Mouse (Mus musculus): ENCODE data around the gene Hoxb5. TPM values are rescaled to one million over a fixed set of nuclear protein-coding genes. Genes with fewer than 3 reads are reported as not detected.

Hoxb5 gene
- polyA plus RNA-seq, 1 experiment from 2014 or later = 0.37 TPM

DNA sequence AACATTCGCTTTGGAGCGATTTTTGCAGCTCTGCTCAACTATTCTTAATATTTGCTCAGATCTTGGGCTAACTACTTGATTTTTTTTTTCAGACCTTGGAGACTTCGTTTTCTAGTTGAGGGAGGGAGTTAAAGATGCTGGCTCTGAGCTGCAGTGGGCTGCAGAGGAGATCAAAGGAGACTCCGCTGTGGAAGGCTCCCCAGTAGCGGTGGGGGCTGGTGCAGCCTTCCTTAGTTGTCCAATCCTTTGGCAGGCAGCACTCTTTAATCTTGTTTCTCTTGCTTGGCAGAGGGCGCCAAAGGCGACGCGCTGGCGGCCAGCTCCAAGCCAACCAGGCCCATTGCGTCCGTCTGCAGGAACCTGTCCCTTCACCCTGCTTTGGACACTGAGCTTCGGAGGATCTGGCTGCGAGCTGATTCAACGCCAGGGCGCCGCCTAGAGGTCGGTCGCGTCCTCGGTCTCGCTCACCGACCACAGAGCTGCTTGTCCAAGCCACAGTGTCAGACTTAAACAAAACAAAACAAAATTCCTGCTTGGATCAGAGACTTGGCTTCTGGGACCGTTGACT lies 41.7 kb upstream of the Hoxb5 start:
- H3K36me3 ChIP-seq (ENCODE audit: control insufficient read depth, insufficient read depth) = no peaks in the 10 kb centered on the region
- no peak for ATAC-seq (ENCODE audit: low read depth)
- H3K27ac ChIP-seq (ENCODE audit: low read length) = no peak overlapping the region
- no peak overlapping the region for H3K4me3 ChIP-seq (ENCODE audit: low read depth, low read length)
- no peak overlapping the region for H3K4me2 ChIP-seq (ENCODE audit: low read depth, low read length)
- H3K9ac ChIP-seq (ENCODE audit: low read depth, low read length) = no peak overlapping the region
- H3K9me3 ChIP-seq (replicated peaks; ENCODE audit: control insufficient read depth, low read length) = no peaks in the 10 kb centered on the region
- WGBS (ENCODE audit: insufficient replicate concordance) = 5% methylated on average over 24 of the region's 24 CpGs
- H3K4me1 ChIP-seq (ENCODE audit: control insufficient read depth, low read depth, low read length) = no peaks in the 10 kb centered on the region
- peaks cover 94% of the 10 kb centered on the region for H3K27me3 ChIP-seq (ENCODE audit: control insufficient read depth, insufficient read depth, low read depth, low read length)

DNA sequence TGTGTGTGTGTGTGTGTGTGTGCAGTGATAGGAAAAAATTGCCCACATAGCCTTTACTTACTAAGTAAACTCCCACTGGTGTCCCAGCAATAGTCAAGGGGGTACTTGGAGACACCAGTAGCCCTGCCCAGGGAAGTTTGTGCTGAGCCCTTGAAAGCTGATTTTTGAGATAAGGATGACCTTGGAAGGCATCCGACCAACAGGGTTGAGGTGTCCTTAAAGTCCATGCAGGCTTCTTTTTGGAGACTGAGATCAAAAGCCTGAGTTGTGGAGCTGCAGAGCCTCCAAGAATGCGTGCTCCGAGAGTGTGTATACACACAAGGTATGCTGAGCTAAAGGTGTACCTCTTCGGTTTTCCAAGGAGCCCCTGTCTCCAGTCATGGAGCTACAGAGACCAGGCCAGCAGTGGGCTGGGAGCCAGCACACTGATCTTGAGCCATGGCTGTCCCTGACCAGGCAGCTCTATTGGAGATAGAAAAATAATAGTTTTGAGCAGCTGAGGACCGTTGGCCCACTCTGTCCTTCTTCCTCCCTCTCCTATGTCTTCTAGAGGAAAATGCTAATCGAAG lies 40.8 kb upstream of the Hoxb5 start:
- Histone ChIP-seq H3K27ac (ENCODE audit: low read length) (no peak overlapping the region), H3K36me3 (ENCODE audit: control insufficient read depth, insufficient read depth) (no peaks in the 10 kb centered on the region), H3K4me2 (ENCODE audit: low read depth, low read length) (no peak overlapping the region), H3K4me1 (ENCODE audit: control insufficient read depth, low read depth, low read length) (no peaks in the 10 kb centered on the region), H3K9ac (ENCODE audit: low read depth, low read length) (no peak overlapping the region), H3K27me3 (ENCODE audit: control insufficient read depth, insufficient read depth, low read depth, low read length) (peaks cover 94% of the 10 kb centered on the region), H3K9me3 (replicated peaks; ENCODE audit: control insufficient read depth, low read length) (no peaks in the 10 kb centered on the region), H3K4me3 (ENCODE audit: low read depth, low read length) (no peak overlapping the region)
- ATAC-seq (ENCODE audit: low read depth) = no peak
- 24% methylated on average over 6 of the region's 6 CpGs for WGBS (ENCODE audit: insufficient replicate concordance)

DNA sequence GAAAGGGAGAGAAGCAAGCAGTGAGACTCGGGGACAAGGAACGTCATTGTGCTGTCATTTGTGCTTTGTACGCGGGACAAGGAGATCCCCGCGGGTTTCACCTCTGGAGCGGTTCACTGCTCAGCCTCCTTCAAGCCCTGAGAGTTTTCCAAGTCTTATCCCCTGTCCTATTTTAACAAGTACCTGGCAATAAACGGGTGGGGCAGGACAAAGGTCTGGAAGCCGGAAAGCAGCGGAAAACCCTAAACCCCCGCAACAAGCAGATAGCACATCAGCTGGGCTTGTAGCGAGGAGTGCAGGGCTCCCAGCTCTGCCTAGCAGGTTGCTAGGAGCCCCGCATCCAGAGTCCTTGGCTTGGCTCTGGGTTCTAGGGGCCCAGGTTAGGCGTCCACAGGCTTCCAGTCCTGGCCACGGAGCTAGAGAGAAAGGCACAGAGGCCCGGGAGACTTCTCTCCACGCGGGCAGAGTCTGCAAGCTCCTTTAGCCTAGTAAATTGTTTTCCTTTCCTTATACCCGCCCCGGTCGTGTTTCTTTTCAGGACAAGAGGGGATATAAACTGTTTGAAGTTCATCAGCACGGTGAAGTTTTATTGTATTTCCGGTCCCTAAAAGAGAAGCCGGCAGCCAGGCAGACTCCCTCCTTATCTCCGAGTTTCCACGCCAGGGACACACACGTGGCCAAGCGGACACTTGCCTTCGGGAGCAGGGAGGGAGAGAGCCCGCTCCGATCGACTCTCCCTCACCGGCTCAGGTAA lies 39.3 kb upstream of the Hoxb5 start:
- Histone ChIP-seq H3K36me3 (ENCODE audit: control insufficient read depth, insufficient read depth) (no peaks in the 10 kb centered on the region), H3K4me2 (ENCODE audit: low read depth, low read length) (no peak overlapping the region), H3K4me3 (ENCODE audit: low read depth, low read length) (no peak overlapping the region), H3K9ac (ENCODE audit: low read depth, low read length) (no peak overlapping the region), H3K27ac (ENCODE audit: low read length) (no peak overlapping the region), H3K9me3 (replicated peaks; ENCODE audit: control insufficient read depth, low read length) (no peaks in the 10 kb centered on the region), H3K27me3 (ENCODE audit: control insufficient read depth, insufficient read depth, low read depth, low read length) (peaks cover 91% of the 10 kb centered on the region), H3K4me1 (ENCODE audit: control insufficient read depth, low read depth, low read length) (no peaks in the 10 kb centered on the region)
- WGBS (ENCODE audit: insufficient replicate concordance) = 4% methylated on average over 33 of the region's 33 CpGs
- ATAC-seq (ENCODE audit: low read depth) = no peak

DNA sequence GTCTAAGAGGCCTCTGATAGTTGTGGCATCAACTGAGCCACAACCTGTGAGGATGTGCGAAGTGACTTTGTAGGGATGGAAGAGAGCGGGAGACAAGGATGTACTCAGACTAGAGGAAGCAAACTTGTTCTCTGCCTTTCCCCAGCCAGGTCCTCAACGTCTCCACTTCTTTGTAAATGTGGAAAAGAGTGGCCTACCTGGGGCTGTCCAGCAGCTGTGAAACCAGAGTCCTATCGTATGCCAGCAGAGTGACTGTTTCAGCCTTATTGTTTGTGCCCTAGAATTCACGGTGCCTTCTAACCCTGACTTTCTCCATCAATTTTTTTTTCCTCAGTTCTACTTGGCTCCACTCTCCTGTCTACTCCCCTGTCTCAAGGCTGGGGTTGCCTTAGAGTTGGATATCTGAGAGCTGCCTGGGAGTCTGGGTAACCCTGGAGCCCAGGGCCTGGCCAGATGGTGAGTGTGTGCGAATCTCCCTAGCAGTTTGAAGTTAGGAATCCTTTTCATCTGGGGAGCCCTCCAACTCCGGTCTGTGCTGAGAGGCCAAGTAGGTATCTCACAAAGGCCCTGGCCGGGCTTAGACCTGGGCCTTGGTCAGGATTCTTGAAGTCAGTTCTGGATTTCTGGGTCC lies 38.6 kb upstream of the Hoxb5 start:
- H3K27me3 ChIP-seq (ENCODE audit: control insufficient read depth, insufficient read depth, low read depth, low read length) = peaks cover 91% of the 10 kb centered on the region
- H3K9me3 ChIP-seq (replicated peaks; ENCODE audit: control insufficient read depth, low read length) = no peaks in the 10 kb centered on the region

DNA sequence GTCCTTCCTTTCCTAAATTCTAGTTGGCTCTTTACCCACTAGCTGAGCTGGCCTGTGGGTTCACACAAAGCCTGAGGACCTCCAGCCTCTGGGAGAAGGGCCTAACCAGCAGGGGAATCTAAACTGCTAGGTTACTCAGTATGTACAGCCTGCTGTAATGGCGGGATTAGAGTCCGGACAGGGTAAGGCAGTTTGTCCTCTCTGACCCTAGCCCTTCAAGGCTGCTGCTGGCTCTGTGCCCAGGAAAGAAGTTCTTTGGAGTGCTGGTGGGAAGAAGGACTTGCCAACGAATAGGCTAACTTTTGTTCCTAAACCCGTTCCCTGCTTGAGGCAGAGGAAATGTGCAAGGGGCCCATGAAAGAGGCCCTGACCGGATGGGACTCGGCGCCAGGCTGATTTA lies 37.2 kb upstream of the Hoxb5 start:
- WGBS (ENCODE audit: insufficient replicate concordance) = 11% methylated on average over 7 of the region's 7 CpGs
- H3K9me3 ChIP-seq (replicated peaks; ENCODE audit: control insufficient read depth, low read length) = no peaks in the 10 kb centered on the region
- no peak overlapping the region for H3K27ac ChIP-seq (ENCODE audit: low read length)
- no peak overlapping the region for H3K4me2 ChIP-seq (ENCODE audit: low read depth, low read length)
- no peak overlapping the region for H3K4me3 ChIP-seq (ENCODE audit: low read depth, low read length)
- no peak overlapping the region for H3K9ac ChIP-seq (ENCODE audit: low read depth, low read length)
- peaks cover 93% of the 10 kb centered on the region for H3K27me3 ChIP-seq (ENCODE audit: control insufficient read depth, insufficient read depth, low read depth, low read length)
- no peak for ATAC-seq (ENCODE audit: low read depth)
- H3K36me3 ChIP-seq (ENCODE audit: control insufficient read depth, insufficient read depth) = no peaks in the 10 kb centered on the region
- H3K4me1 ChIP-seq (ENCODE audit: control insufficient read depth, low read depth, low read length) = no peaks in the 10 kb centered on the region

More for the DNA sequence above, 38.6 kb upstream of the Hoxb5 start:
- ATAC-seq (ENCODE audit: low read depth) = no peak
- Histone ChIP-seq H3K4me3 (ENCODE audit: low read depth, low read length) (no peak overlapping the region), H3K4me2 (ENCODE audit: low read depth, low read length) (no peak overlapping the region), H3K27ac (ENCODE audit: low read length) (no peak overlapping the region), H3K36me3 (ENCODE audit: control insufficient read depth, insufficient read depth) (no peaks in the 10 kb centered on the region), H3K4me1 (ENCODE audit: control insufficient read depth, low read depth, low read length) (no peaks in the 10 kb centered on the region), H3K9ac (ENCODE audit: low read depth, low read length) (no peak overlapping the region)
- 32% methylated on average over 8 of the region's 8 CpGs for WGBS (ENCODE audit: insufficient replicate concordance)

DNA sequence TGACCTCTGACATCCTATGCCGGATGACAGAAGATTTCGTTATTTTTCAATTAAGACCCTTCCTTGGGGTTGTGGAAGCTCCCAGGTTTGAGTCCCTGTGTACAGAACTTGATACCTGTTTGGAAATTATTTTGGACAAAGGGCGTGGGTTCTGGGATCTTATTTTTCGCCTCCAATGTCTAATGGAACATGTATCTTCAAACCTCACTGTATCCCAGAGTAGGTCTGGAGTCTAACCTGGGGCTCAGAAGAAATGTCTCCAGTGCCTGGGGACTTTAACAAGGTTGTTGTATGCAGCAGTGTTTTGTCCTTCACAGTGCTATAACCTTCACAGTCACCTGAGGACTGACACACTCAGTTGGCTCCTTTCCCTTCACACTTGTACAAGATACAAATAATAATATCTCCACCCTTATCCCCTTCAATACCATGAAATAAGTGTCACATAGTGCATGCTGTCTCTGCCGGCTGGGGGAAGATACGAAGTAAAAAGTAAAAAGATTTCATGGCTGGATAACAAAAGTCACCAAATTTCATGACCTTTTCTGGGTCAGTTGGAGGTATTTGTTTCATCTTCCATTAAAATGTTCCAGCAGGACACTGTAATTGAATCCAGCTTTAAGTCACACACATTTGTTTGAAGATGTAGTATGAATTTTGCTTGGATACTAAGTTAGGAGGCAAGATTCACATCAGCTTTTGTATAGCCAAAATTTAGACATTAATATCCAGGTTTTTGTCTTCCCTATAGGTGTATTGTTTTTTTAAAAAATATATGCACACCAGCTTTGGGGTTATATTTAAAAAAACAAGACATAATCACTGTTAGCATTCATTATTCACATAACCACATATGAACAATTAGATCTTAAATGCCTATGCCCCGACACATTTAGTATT lies 35.9 kb upstream of the Hoxb5 start:
- Histone ChIP-seq H3K27ac (ENCODE audit: low read length) (no peak overlapping the region), H3K36me3 (ENCODE audit: control insufficient read depth, insufficient read depth) (no peaks in the 10 kb centered on the region), H3K27me3 (ENCODE audit: control insufficient read depth, insufficient read depth, low read depth, low read length) (peaks cover 93% of the 10 kb centered on the region), H3K4me2 (ENCODE audit: low read depth, low read length) (no peak overlapping the region), H3K4me3 (ENCODE audit: low read depth, low read length) (no peak overlapping the region), H3K9ac (ENCODE audit: low read depth, low read length) (no peak overlapping the region), H3K4me1 (ENCODE audit: control insufficient read depth, low read depth, low read length) (no peaks in the 10 kb centered on the region), H3K9me3 (replicated peaks; ENCODE audit: control insufficient read depth, low read length) (no peaks in the 10 kb centered on the region)
- ATAC-seq (ENCODE audit: low read depth) = no peak
- 40% methylated on average over 7 of the region's 7 CpGs for WGBS (ENCODE audit: insufficient replicate concordance)

DNA sequence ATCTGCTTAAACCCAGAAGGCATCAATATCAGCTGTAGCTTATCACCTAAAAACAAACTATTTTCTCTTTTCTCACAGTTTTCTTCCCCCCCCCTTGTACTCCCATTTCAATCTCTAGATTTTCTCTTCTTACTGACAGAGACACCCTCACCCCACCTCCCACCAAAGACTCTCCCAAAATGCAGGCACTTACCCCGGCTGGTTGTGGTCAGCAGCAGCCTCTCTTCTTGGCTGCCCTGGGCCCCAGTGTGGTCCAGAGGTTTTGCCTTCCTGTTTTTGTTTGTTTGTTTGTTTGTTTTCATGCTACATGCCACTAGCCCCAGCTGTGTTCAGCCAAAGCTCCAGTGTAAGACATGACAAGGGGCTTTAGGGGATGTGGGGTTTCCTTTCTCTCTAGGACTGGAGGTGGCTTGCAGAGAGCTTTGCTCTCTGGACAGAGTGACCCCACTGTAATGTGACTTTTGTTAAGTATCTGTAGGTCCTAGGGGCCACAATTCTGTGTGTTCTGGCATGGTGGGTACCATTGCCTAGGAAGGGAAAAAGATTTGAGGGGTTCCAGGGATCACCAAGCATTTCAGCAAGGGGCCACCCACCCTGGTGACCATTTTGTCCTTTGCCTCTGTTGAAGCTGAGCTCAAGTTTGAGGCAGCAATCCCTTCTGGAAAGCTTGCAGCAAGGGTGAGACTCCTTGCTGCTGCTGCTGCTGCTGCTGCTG lies 34.9 kb upstream of the Hoxb5 start:
- H3K4me2 ChIP-seq (ENCODE audit: low read depth, low read length) = no peak overlapping the region
- no peak overlapping the region for H3K27ac ChIP-seq (ENCODE audit: low read length)
- no peaks in the 10 kb centered on the region for H3K36me3 ChIP-seq (ENCODE audit: control insufficient read depth, insufficient read depth)
- H3K9ac ChIP-seq (ENCODE audit: low read depth, low read length) = no peak overlapping the region
- H3K4me1 ChIP-seq (ENCODE audit: control insufficient read depth, low read depth, low read length) = no peaks in the 10 kb centered on the region
- H3K27me3 ChIP-seq (ENCODE audit: control insufficient read depth, insufficient read depth, low read depth, low read length) = peaks cover 93% of the 10 kb centered on the region
- 7% methylated on average over 1 of the region's 1 CpGs for WGBS (ENCODE audit: insufficient replicate concordance)
- no peak overlapping the region for H3K4me3 ChIP-seq (ENCODE audit: low read depth, low read length)
- H3K9me3 ChIP-seq (replicated peaks; ENCODE audit: control insufficient read depth, low read length) = no peaks in the 10 kb centered on the region
- no peak for ATAC-seq (ENCODE audit: low read depth)

DNA sequence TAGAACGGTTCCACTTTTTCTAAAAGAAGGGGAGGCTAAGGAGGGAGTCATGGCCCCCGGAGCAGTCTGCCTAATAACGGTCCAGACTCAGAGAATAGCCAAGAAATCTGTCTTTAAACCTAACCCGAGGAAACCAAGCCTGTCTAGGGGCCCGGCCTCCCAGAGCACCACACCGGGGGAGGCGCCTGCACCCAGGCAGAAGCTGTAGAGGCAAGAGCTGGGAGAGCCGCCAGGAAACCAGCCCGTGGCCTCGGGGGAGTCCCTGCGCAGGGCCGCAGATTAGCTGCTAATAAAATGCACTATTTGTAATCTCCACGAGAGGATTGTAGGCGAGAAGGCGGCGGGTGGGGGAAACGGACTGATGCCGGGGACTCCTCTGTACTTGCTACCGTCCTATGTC lies 33.3 kb upstream of the Hoxb5 start:
- H3K27me3 ChIP-seq (ENCODE audit: control insufficient read depth, insufficient read depth, low read depth, low read length) = peaks cover 93% of the 10 kb centered on the region
- H3K9me3 ChIP-seq (replicated peaks; ENCODE audit: control insufficient read depth, low read length) = no peaks in the 10 kb centered on the region
- ATAC-seq (ENCODE audit: low read depth) = no peak
- H3K4me2 ChIP-seq (ENCODE audit: low read depth, low read length) = no peak overlapping the region
- no peak overlapping the region for H3K9ac ChIP-seq (ENCODE audit: low read depth, low read length)
- H3K36me3 ChIP-seq (ENCODE audit: control insufficient read depth, insufficient read depth) = no peaks in the 10 kb centered on the region
- H3K4me3 ChIP-seq (ENCODE audit: low read depth, low read length) = no peak overlapping the region
- no peaks in the 10 kb centered on the region for H3K4me1 ChIP-seq (ENCODE audit: control insufficient read depth, low read depth, low read length)
- no peak overlapping the region for H3K27ac ChIP-seq (ENCODE audit: low read length)
- WGBS (ENCODE audit: insufficient replicate concordance) = 3% methylated on average over 19 of the region's 19 CpGs
